Comparison of ENCODE assay signal across 10 mouse cellular contexts in the genomic region with DNA sequence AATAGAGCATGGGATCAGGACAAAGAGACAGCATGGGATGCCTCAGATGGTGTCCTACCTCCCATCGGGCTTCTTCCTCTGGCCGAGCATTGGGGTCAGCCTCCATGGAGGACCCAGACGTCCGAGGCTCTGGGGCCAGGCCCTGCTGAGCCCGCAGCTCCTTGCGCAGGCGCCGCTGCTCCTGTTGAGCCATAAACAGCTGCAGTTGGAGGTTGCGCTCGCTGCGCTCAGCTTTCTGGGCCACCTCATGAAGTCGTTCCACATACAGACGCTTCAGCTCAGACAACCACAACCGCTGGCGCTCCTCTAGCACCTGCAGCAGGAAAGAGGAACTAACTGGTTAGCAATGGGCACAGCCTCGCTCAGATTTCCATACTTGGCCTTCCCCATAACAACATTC. TPM values are rescaled to one million over a fixed set of nuclear protein-coding genes. Genes with fewer than 3 reads are reported as not detected.
DNase-seq lines count a peak whose midpoint lies in the region; ATAC-seq and TF ChIP-seq lines count a peak whose summit lies in the region.
"Had no signal": no experiment of that assay in that cellular context is flagged by ENCODE, and none has a peak within 500 bp of the region (broad histone marks: within the 10 kb centered on the region; RNA-seq: fewer than 3 reads in every experiment).

No protein-coding gene starts in this region.

- intact Hi-C loops in left cerebral cortex, postnatal 4 days (cut with DNase I): no loop called here
- intact Hi-C loops in left cerebral cortex, postnatal 14 days (cut with DNase I): no loop called here

- 0 out of 2 replicates have a peak, but pooled peaks cover 6% of the 10 kb centered on the region for H3K27me3 ChIP-seq in limb, embryonic 12.5 days
- no peaks in the 10 kb centered on the region for H3K27me3 ChIP-seq in thymus, adult 2 months (ENCODE audit: control insufficient read depth, insufficient read depth, low read length)
- no peaks in the 10 kb centered on the region; the same call in 1 of the 2 replicates for H3K27me3 ChIP-seq in forebrain, embryonic 11.5 days (ENCODE audit: control insufficient read depth, insufficient read depth, low read length)

- peaks cover 37% of the 10 kb centered on the region for H3K36me3 ChIP-seq in limb, embryonic 12.5 days
- H3K36me3 ChIP-seq in thymus, adult 2 months (ENCODE audit: control insufficient read depth, insufficient read depth, low read length): no peaks in the 10 kb centered on the region
- H3K36me3 ChIP-seq in forebrain, embryonic 11.5 days (ENCODE audit: control insufficient read depth, insufficient read depth, low read length): peaks cover 2% of the 10 kb centered on the region; the same call in 1 of the 2 replicates

- H3K9ac ChIP-seq in limb, embryonic 12.5 days (replicated peaks): no peak overlapping the region
- no peak overlapping the region for H3K9ac ChIP-seq in forebrain, embryonic 11.5 days (ENCODE audit: low read length)
- H3K9ac ChIP-seq: neural tube, embryonic 12.5 days had no signal

- H3K4me3 ChIP-seq in bone marrow, adult 2 months (replicated peaks; ENCODE audit: control insufficient read depth, low read depth, low read length): peak overlapping the region; percentile 48
- H3K4me3 ChIP-seq in limb, embryonic 12.5 days (replicated peaks): no peak overlapping the region
- peak overlapping the region; percentile 54 for H3K4me3 ChIP-seq in thymus, adult 2 months (ENCODE audit: control insufficient read depth, insufficient read depth, low read length)
- H3K4me3 ChIP-seq in forebrain, embryonic 11.5 days (ENCODE audit: low read depth, low read length): no peak overlapping the region
- H3K4me3 ChIP-seq: neural tube, embryonic 12.5 days had no signal

- DNase-seq in left cerebral cortex, postnatal 4 days: peak; percentile 24
- DNase-seq in left cerebral cortex, postnatal 14 days (ENCODE audit: low spot score in 2 of 2): no peak
- DNase-seq in thymus, adult 2 months: peak; percentile 82
- no peak for DNase-seq in right cerebral cortex, postnatal 25 days
- DNase-seq in forebrain, embryonic 11.5 days (ENCODE audit: low spot score): no peak
- DNase-seq: kidney, adult 8-10 months had no signal

- H3K9me3 ChIP-seq in limb, embryonic 12.5 days: no peaks in the 10 kb centered on the region
- H3K9me3 ChIP-seq in forebrain, embryonic 11.5 days (ENCODE audit: control insufficient read depth, low read length): no peaks in the 10 kb centered on the region
- H3K9me3 ChIP-seq: neural tube, embryonic 12.5 days had no signal

- H3K27ac ChIP-seq in bone marrow, adult 2 months (ENCODE audit: control insufficient read depth, insufficient read depth, low read depth, low read length, poor library complexity): peak overlapping the region; percentile 94
- 0 out of 2 replicates have a peak overlapping the region, but pooled peaks have one; percentile 29 for H3K27ac ChIP-seq in limb, embryonic 12.5 days
- peak overlapping the region; percentile 92 for H3K27ac ChIP-seq in thymus, adult 2 months (ENCODE audit: control insufficient read depth, insufficient read depth, low read length)
- no peak overlapping the region for H3K27ac ChIP-seq in forebrain, embryonic 11.5 days (ENCODE audit: low read depth, low read length)
- H3K27ac ChIP-seq: neural tube, embryonic 12.5 days had no signal

- peak overlapping the region; percentile 24; the same call in 1 of the 2 replicates for H3K4me2 ChIP-seq in limb, embryonic 12.5 days
- no peak overlapping the region for H3K4me2 ChIP-seq in forebrain, embryonic 11.5 days (ENCODE audit: low read depth, low read length, severe bottlenecking)
- H3K4me2 ChIP-seq: neural tube, embryonic 12.5 days had no signal

- ATAC-seq in limb, embryonic 12.5 days (ENCODE audit: insufficient number of reproducible peaks, insufficient read depth, low FRiP score, low TSS enrichment, low read depth): no peak
- ATAC-seq in forebrain, embryonic 11.5 days (replicated peaks; ENCODE audit: low FRiP score): no peak
- ATAC-seq: activated CD4-positive, CD25-positive, alpha-beta regulatory T cell, adult 4 months had no signal

- WGBS in bone marrow, adult 2 months: 2% methylated on average over 16 of the region's 16 CpGs
- 76% methylated on average over 16 of the region's 16 CpGs for WGBS in limb, embryonic 12.5 days
- WGBS in thymus, adult 2 months: 10% methylated on average over 16 of the region's 16 CpGs
- 76% methylated on average over 16 of the region's 16 CpGs for WGBS in forebrain, embryonic 11.5 days

- no peak for TF ChIP-seq CTCF in bone marrow, adult 2 months (IDR thresholded peaks at IDR 0.05; ENCODE audit: control insufficient read depth, insufficient read depth, low read length)
- TF ChIP-seq CTCF in thymus, adult 2 months (IDR thresholded peaks at IDR 0.05; ENCODE audit: borderline replicate concordance, control insufficient read depth, extremely low read depth, insufficient read depth, low read length, poor library complexity): no peak

- H3K4me1 ChIP-seq in bone marrow, adult 2 months (ENCODE audit: control insufficient read depth, insufficient read depth, low read length): peaks cover 7% of the 10 kb centered on the region
- H3K4me1 ChIP-seq in limb, embryonic 12.5 days (replicated peaks): peaks cover 40% of the 10 kb centered on the region
- H3K4me1 ChIP-seq in thymus, adult 2 months (replicated peaks; ENCODE audit: control insufficient read depth, insufficient read depth, low read length): peaks cover 82% of the 10 kb centered on the region
- H3K4me1 ChIP-seq in forebrain, embryonic 11.5 days (replicated peaks; ENCODE audit: control insufficient read depth, insufficient read depth, low read length): peaks cover 7% of the 10 kb centered on the region; the same call in 1 of the 2 replicates

- 0 out of 2 replicates have a peak, but pooled peaks have one; percentile 11 for TF ChIP-seq POLR2A in bone marrow, adult 2 months (IDR thresholded peaks at IDR 0.05; ENCODE audit: borderline replicate concordance, control insufficient read depth, low read depth, low read length)
- TF ChIP-seq POLR2A in thymus, adult 2 months (IDR thresholded peaks at IDR 0.05; ENCODE audit: control insufficient read depth, extremely low read depth, insufficient read depth, low read length, poor library complexity): peak; percentile 58; the same call in 1 of the 2 replicates

RNA-seq across cellular contexts. Expression of a gene that starts 6.4 kb away (rescaled TPM):
- 10 to 100 TPM; 15.1 to 16.0 TPM for total RNA-seq in left cerebral cortex, postnatal 4 days (2021)
- total RNA-seq in left cerebral cortex, postnatal 14 days (2021): 10 to 100 TPM in 1 of 2 experiments, 1 to 10 TPM in 1; 9.1 to 11.0 TPM
- 2.7 and 5.7 TPM in 2 replicates for polyA plus RNA-seq in bone marrow, adult 2 months (2011; ENCODE audit: insufficient read depth, insufficient read length, low replicate concordance, missing spikeins)
- polyA plus RNA-seq in limb, embryonic 12.5 days (2016; fragmentation: Nextera tagmentation; extraction: Ambion mirVana): 28.0 and 29.5 TPM in 2 replicates
- 22.7 and 25.5 TPM in 2 replicates for polyA plus RNA-seq in thymus, adult 2 months (2012; rRNA removed)
- polyA plus RNA-seq in forebrain, embryonic 11.5 days (2014; fragmentation: Nextera tagmentation; extraction: Ambion mirVana): 11.3 and 11.7 TPM in 2 replicates

RNA-seq across cellular contexts. Expression of a gene that starts 6.5 kb away (rescaled TPM):
- total RNA-seq in left cerebral cortex, postnatal 4 days (2021): 1 to 10 TPM; 1.1 to 1.2 TPM
- 1 to 10 TPM in 1 of 2 experiments, under 1 TPM in 1; 0.91 to 1.1 TPM for total RNA-seq in left cerebral cortex, postnatal 14 days (2021)
- polyA plus RNA-seq in bone marrow, adult 2 months (2011; ENCODE audit: insufficient read depth, insufficient read length, low replicate concordance, missing spikeins): 0.29 and 0.72 TPM in 2 replicates
- polyA plus RNA-seq in limb, embryonic 12.5 days (2016; fragmentation: Nextera tagmentation; extraction: Ambion mirVana): 2.5 and 3.7 TPM in 2 replicates
- 15.8 and 16.6 TPM in 2 replicates for polyA plus RNA-seq in thymus, adult 2 months (2012; rRNA removed)
- 0.97 and 1.1 TPM in 2 replicates for polyA plus RNA-seq in forebrain, embryonic 11.5 days (2014; fragmentation: Nextera tagmentation; extraction: Ambion mirVana)

RNA-seq across cellular contexts. Expression of a gene that starts 8.5 kb away (rescaled TPM):
- 10 to 100 TPM; 41.4 to 47.5 TPM for total RNA-seq in left cerebral cortex, postnatal 4 days (2021)
- 10 to 100 TPM; 52.3 to 54.6 TPM for total RNA-seq in left cerebral cortex, postnatal 14 days (2021)
- polyA plus RNA-seq in bone marrow, adult 2 months (2011; ENCODE audit: insufficient read depth, insufficient read length, low replicate concordance, missing spikeins): 14.8 and 19.3 TPM in 2 replicates
- 41.5 and 42.6 TPM in 2 replicates for polyA plus RNA-seq in limb, embryonic 12.5 days (2016; fragmentation: Nextera tagmentation; extraction: Ambion mirVana)
- 123 and 125 TPM in 2 replicates for polyA plus RNA-seq in thymus, adult 2 months (2012; rRNA removed)
- 40.4 and 47.8 TPM in 2 replicates for polyA plus RNA-seq in forebrain, embryonic 11.5 days (2014; fragmentation: Nextera tagmentation; extraction: Ambion mirVana)

RNA-seq across cellular contexts. Expression of a gene that starts 24.7 kb away (rescaled TPM):
- total RNA-seq in left cerebral cortex, postnatal 4 days (2021): 10 to 100 TPM; 60.2 to 60.4 TPM
- 10 to 100 TPM; 46.5 to 49.4 TPM for total RNA-seq in left cerebral cortex, postnatal 14 days (2021)
- polyA plus RNA-seq in bone marrow, adult 2 months (2011; ENCODE audit: insufficient read depth, insufficient read length, low replicate concordance, missing spikeins): 58.3 and 118 TPM in 2 replicates
- 145 and 149 TPM in 2 replicates for polyA plus RNA-seq in limb, embryonic 12.5 days (2016; fragmentation: Nextera tagmentation; extraction: Ambion mirVana)
- 69.3 and 70.8 TPM in 2 replicates for polyA plus RNA-seq in thymus, adult 2 months (2012; rRNA removed)
- polyA plus RNA-seq in forebrain, embryonic 11.5 days (2014; fragmentation: Nextera tagmentation; extraction: Ambion mirVana): 154 and 165 TPM in 2 replicates

RNA-seq across cellular contexts. Expression of a gene that starts 37.6 kb away (rescaled TPM):
- 100 to 1,000 TPM; 339 to 358 TPM for total RNA-seq in left cerebral cortex, postnatal 4 days (2021)
- 100 to 1,000 TPM; 131 to 144 TPM for total RNA-seq in left cerebral cortex, postnatal 14 days (2021)
- 188 and 198 TPM in 2 replicates for polyA plus RNA-seq in bone marrow, adult 2 months (2011; ENCODE audit: insufficient read depth, insufficient read length, low replicate concordance, missing spikeins)
- polyA plus RNA-seq in limb, embryonic 12.5 days (2016; fragmentation: Nextera tagmentation; extraction: Ambion mirVana): 732 and 757 TPM in 2 replicates
- 533 and 863 TPM in 2 replicates for polyA plus RNA-seq in thymus, adult 2 months (2012; rRNA removed)
- polyA plus RNA-seq in forebrain, embryonic 11.5 days (2014; fragmentation: Nextera tagmentation; extraction: Ambion mirVana): 830 and 925 TPM in 2 replicates

Comparison
In these comparisons a context has a peak if more than half of its experiments do, and no peak if none do; other contexts are left out.
1. DNase-seq: peak in left cerebral cortex, postnatal 4 days (single experiment) and thymus, adult 2 months (single experiment); none in left cerebral cortex, postnatal 14 days (0 of 2), right cerebral cortex, postnatal 25 days (single experiment) and forebrain, embryonic 11.5 days (single experiment).
2. H3K4me3 ChIP-seq: peak in bone marrow, adult 2 months (single experiment) and thymus, adult 2 months (single experiment); none in limb, embryonic 12.5 days (single experiment) and forebrain, embryonic 11.5 days (single experiment).